Mouse (Mus musculus) embryonic stem cell, embryonic (primary cell): Measurements from ENCODE around the gene Dnajc13.

Experiments used
- CTCF ChIA-PET, 4 experiments: fragments of 300-600 bp in 2 of 4; fragments of 350-600 bp in 2 of 4; sonication (Branson Sonifier 250); formaldehyde crosslinking; loops; one replicate each; lab custom pipeline; 2022; ENCODE audit warnings: inconsistent platforms in 2 of 4; lab: Charles Lee
- POLR2A ChIA-PET, 4 experiments: fragments of 300-600 bp in 2 of 4; fragments of 350-600 bp in 2 of 4; sonication (Branson Sonifier 250); formaldehyde crosslinking; loops; one replicate each; lab custom pipeline; 2022; ENCODE audit warnings: antibody characterized with exemption in 4 of 4, inconsistent platforms in 1 of 4; lab: Charles Lee

Dnajc13 gene

GRCm38 (mm10) chr9:104262823-104263352 is at the start of gene Dnajc13:
Dnajc13 (minus strand) TSS chr9:104262930.
- CTCF ChIA-PET = interaction anchor here (0.6 to 1.3 kb wide), 8 partner anchors 15 to 702 kb away, joined by 3 to 6 read pairs (median 3); no protein-coding TSS in a partner anchor
- POLR2A ChIA-PET = interaction anchor here (0.6 to 5.5 kb wide), 26 partner anchors 8 to 261 kb away, joined by 3 to 92 read pairs (median 4); partner anchors contain the start of genes Acpp (in 1 of the 4) and Nphp3 (in 1 of the 4)

- CTCF ChIA-PET = interaction anchor here in 3 of 4 experiments (0.6 to 1.1 kb wide), 8 partner anchors 29 to 487 kb away, joined by 3 to 6 read pairs (median 3); no protein-coding TSS in a partner anchor
- POLR2A ChIA-PET = interaction anchor here in 2 of 4 experiments (0.7 kb wide), 2 partner anchors 29 to 187 kb away, joined by 3 read pairs; no protein-coding TSS in a partner anchor
Measured at GRCm38 (mm10) chr9:104306734-104307133, 44.0 kb upstream of the Dnajc13 start.

GRCm38 (mm10) chr9:104305333-104306111 is 42.8 kb upstream of the Dnajc13 start:
- ChIA-PET POLR2A (interaction anchor here in 2 of 4 experiments (0.7 to 0.8 kb wide), 2 partner anchors 28 to 199 kb away, joined by 3 read pairs; no protein-coding TSS in a partner anchor), CTCF (interaction anchor here in 3 of 4 experiments (0.7 to 1.4 kb wide), 4 partner anchors 28 to 303 kb away, joined by 4 to 7 read pairs (median 6); partner anchors contain the start of gene Nphp3 (in 1 of the 3))

- POLR2A ChIA-PET = interaction anchor here in 3 of 4 experiments (0.6 to 1.3 kb wide), 7 partner anchors 17 to 198 kb away, joined by 3 to 6 read pairs (median 3); partner anchors contain the start of genes Acpp (in 2 of the 3) and Dnajc13 (in 1 of the 3)
- CTCF ChIA-PET = interaction anchor here in 2 of 4 experiments (0.7 to 1.4 kb wide), 5 partner anchors 27 to 302 kb away, joined by 3 to 7 read pairs (median 4); partner anchors contain the start of gene Nphp3 (in 1 of the 2)
Measured at GRCm38 (mm10) chr9:104304800-104305199, 42.1 kb upstream of the Dnajc13 start.

GRCm38 (mm10) chr9:104304376-104304775 is 41.6 kb upstream of the Dnajc13 start:
- POLR2A ChIA-PET = interaction anchor here in 3 of 4 experiments (0.5 to 1.3 kb wide), 7 partner anchors 18 to 197 kb away, joined by 3 to 6 read pairs (median 3); partner anchors contain the start of genes Acpp (in 2 of the 3) and Dnajc13 (in 1 of the 3)
- CTCF ChIA-PET = interaction anchor here in 2 of 4 experiments (0.7 to 1.4 kb wide), 3 partner anchors 27 to 270 kb away, joined by 3 to 7 read pairs (median 4); no protein-coding TSS in a partner anchor

- ChIA-PET POLR2A (interaction anchor here in 3 of 4 experiments (0.6 to 1.3 kb wide), 7 partner anchors 9 to 942 kb away, joined by 3 to 5 read pairs (median 4); partner anchors contain the start of genes Acpp (in 1 of the 3) and Dnajc13 (in 1 of the 3)), CTCF (interaction anchor here in 3 of 4 experiments (1.2 to 2.0 kb wide), 3 partner anchors 23 kb away, joined by 3 to 8 read pairs (median 5); no protein-coding TSS in a partner anchor)
Measured at GRCm38 (mm10) chr9:104300569-104300968, 37.8 kb upstream of the Dnajc13 start.

GRCm38 (mm10) chr9:104297041-104297440 is 34.3 kb upstream of the Dnajc13 start:
- POLR2A ChIA-PET = interaction anchor here in 1 of 4 experiments (0.8 to 1.0 kb wide), 2 partner anchors 14 to 19 kb away, joined by 3 read pairs; no protein-coding TSS in a partner anchor
- CTCF ChIA-PET = no interaction called here

GRCm38 (mm10) chr9:104284934-104285333 is 22.2 kb upstream of the Dnajc13 start:
- ChIA-PET CTCF (no interaction called here), POLR2A (no interaction called here)

GRCm38 (mm10) chr9:104282536-104282935 is 19.8 kb upstream of the Dnajc13 start:
- CTCF ChIA-PET = interaction anchor here in 2 of 4 experiments (0.7 kb wide), 2 partner anchors 25 to 27 kb away, joined by 3 to 12 read pairs; no protein-coding TSS in a partner anchor

GRCm38 (mm10) chr9:104281737-104282136 is 19.0 kb upstream of the Dnajc13 start:
- POLR2A ChIA-PET = interaction anchor here in 1 of 4 experiments (1.1 to 1.9 kb wide), 3 partner anchors 15 to 56 kb away, joined by 3 to 4 read pairs (median 4); partner anchors contain the start of genes Acpp and Dnajc13
- CTCF ChIA-PET = interaction anchor here in 2 of 4 experiments (0.5 to 0.7 kb wide), 2 partner anchors 12 to 91 kb away, joined by 3 read pairs; no protein-coding TSS in a partner anchor

More at GRCm38 (mm10) chr9:104282536-104282935, 19.8 kb upstream of the Dnajc13 start:
- POLR2A ChIA-PET = interaction anchor here in 1 of 4 experiments (0.6 to 1.9 kb wide), 4 partner anchors 14 to 1035 kb away, joined by 3 to 4 read pairs (median 4); partner anchors contain the start of gene Dnajc13

- ChIA-PET CTCF (interaction anchor here in 2 of 4 experiments (0.5 to 1.1 kb wide), 3 partner anchors 11 to 92 kb away, joined by 3 read pairs; no protein-coding TSS in a partner anchor), POLR2A (interaction anchor here in 1 of 4 experiments (1.1 to 1.9 kb wide), 3 partner anchors 14 to 57 kb away, joined by 3 to 4 read pairs (median 4); partner anchors contain the start of genes Acpp and Dnajc13)
Measured at GRCm38 (mm10) chr9:104280725-104281495, 18.2 kb upstream of the Dnajc13 start.

GRCm38 (mm10) chr9:104277528-104278162 is 14.9 kb upstream of the Dnajc13 start:
- CTCF ChIA-PET = interaction anchor here (0.5 to 1.9 kb wide), 34 partner anchors 11 to 399 kb away, joined by 3 to 20 read pairs (median 4); partner anchors contain the start of genes Dnajc13 (in 2 of the 4) and Acpp (in 1 of the 4)
- POLR2A ChIA-PET = interaction anchor here (0.7 to 1.2 kb wide), 10 partner anchors 15 to 177 kb away, joined by 3 to 8 read pairs (median 3); partner anchors contain the start of gene Dnajc13 (in 3 of the 4)

GRCm38 (mm10) chr9:104275084-104275785 is 12.5 kb upstream of the Dnajc13 start:
- CTCF ChIA-PET = interaction anchor here in 2 of 4 experiments (0.7 to 1.3 kb wide), 6 partner anchors 32 to 135 kb away, joined by 3 to 6 read pairs (median 4); no protein-coding TSS in a partner anchor
- POLR2A ChIA-PET = interaction anchor here in 3 of 4 experiments (0.7 to 3.4 kb wide), 11 partner anchors 12 to 996 kb away, joined by 3 to 23 read pairs (median 4); partner anchors contain the start of gene Dnajc13 (in 3 of the 3)

- ChIA-PET POLR2A (interaction anchor here in 3 of 4 experiments (0.7 kb wide), 3 partner anchors 32 to 1736 kb away, joined by 3 to 5 read pairs (median 5); no protein-coding TSS in a partner anchor), CTCF (interaction anchor here in 1 of 4 experiments (0.7 kb wide), 1 partner anchor 360 kb away, joined by 3 read pairs; no protein-coding TSS in a partner anchor)
Measured at GRCm38 (mm10) chr9:104272057-104272456, 9.3 kb upstream of the Dnajc13 start.

- ChIA-PET CTCF (no interaction called here), POLR2A (interaction anchor here in 2 of 4 experiments (0.7 kb wide), 2 partner anchors 141 to 1737 kb away, joined by 5 read pairs; no protein-coding TSS in a partner anchor)
Measured at GRCm38 (mm10) chr9:104271642-104272041, 8.9 kb upstream of the Dnajc13 start.
